Mouse (Mus musculus): ENCODE measurements around the gene Mip.

DNA sequence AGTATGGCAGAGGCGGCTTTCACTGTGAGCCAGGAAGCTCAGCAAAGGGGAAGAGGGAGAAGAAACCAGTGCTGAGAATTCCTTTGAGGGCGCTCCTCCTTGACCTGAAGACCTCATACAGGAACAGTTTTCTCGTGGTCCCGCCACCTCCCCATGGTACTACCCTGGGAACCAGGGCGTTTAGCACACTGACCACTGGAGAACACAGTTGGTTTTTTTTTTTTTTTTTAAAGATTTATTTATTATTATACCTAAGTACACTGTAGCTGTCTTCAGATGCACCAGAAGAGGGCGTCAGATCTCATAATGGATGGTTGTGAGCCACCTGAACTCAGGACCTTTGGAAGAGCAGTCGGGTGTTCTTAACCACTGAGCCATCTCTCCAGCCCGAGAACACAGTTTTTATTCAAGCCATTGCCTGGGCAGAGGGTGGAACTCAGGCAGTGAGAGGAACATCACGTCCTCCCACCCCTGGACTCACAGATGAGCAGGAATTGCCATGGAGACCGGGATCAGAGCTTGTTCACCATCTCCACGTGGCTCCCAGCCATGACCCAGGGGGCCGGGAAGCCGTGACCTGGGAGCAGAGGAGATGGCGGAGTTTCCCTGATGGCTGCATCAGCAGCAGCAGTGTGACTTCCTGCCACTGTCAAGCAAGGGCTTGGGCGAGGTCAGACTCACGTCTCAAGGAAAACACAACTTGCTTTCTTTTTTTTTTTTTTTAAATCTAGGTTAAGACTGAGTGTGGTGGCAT is 3.9 kb upstream of the Mip start:
- TF ChIP-seq CTCF (IDR thresholded peaks at IDR 0.05; ENCODE audit: low read depth) (no peak), EP300 (IDR thresholded peaks at IDR 0.05; ENCODE audit: low read depth) (no peak)
